Mouse (Mus musculus): ENCODE results near the gene Slc25a40.

DNA sequence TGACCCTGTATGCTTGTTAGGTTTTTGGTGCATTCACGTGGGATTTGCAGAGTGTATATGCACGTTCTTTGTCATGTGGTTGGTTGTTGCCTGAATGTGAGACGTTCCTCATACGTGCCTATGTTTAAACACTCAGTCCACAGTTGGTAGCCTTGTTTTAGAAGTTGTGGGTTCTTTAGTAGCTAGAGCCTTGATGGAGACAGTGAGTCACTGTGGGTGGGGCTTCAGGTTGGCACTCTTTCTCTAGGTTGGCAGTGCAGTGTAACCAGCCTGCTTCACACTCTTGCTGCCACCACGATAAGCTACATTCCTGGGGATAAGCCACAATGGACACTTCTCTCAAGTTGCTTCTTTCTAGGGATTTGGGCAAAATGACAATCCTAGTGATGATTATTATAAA, 33.9 kb downstream of the Slc25a40 start:
- no peak for TF ChIP-seq TAL1 (IDR thresholded peaks at IDR 0.05; ENCODE audit: low read length)
- no peak for TF ChIP-seq GATA1 (IDR thresholded peaks at IDR 0.05; ENCODE audit: low read length)
